Mouse (Mus musculus) retina, postnatal 7 days (tissue): ENCODE data around the gene Mrps11.
A peak's percentile ranks its signal among the peaks of the same experiment; 100 is the strongest.

ENCODE experiments used
- DNase-seq: peaks from one replicate; pipeline ENCODE4 v3.0.0-alpha.2; 2012; ENCODE audit warnings: low read depth, low spot score

Gene Mrps11

GRCm38 (mm10) chr7:78782639-78783581 is at the start of gene Mrps11, which contains the start of gene Mrpl46:
Gene Mrps11, plus strand, starts transcription at chr7:78783119.
Gene Mrpl46, minus strand, starts transcription at chr7:78783531.
- peak; percentile 85 for DNase-seq

- DNase-seq, result no peak
Observed at GRCm38 (mm10) chr7:78737196-78737595, 45.7 kb upstream of the Mrps11 start.

GRCm38 (mm10) chr7:78737614-78738210 is 45.2 kb upstream of the Mrps11 start, which contains the start of gene Ntrk3:
Gene Ntrk3, minus strand, starts transcription at chr7:78738012.
- DNase-seq, result no peak

- no peak for DNase-seq
Observed at GRCm38 (mm10) chr7:78739351-78740000, 43.4 kb upstream of the Mrps11 start.

GRCm38 (mm10) chr7:78743731-78744385 is 39.1 kb upstream of the Mrps11 start:
- DNase-seq, result no peak

GRCm38 (mm10) chr7:78752961-78753360 is 30.0 kb upstream of the Mrps11 start:
- no peak for DNase-seq

- no peak for DNase-seq
Observed at GRCm38 (mm10) chr7:78753752-78754457, 29.0 kb upstream of the Mrps11 start.

GRCm38 (mm10) chr7:78754458-78755000 is 28.4 kb upstream of the Mrps11 start:
- no peak for DNase-seq

- no peak for DNase-seq
Observed at GRCm38 (mm10) chr7:78763801-78764200, 19.1 kb upstream of the Mrps11 start.

- peak; percentile 77 for DNase-seq
Observed at GRCm38 (mm10) chr7:78765215-78765631, 17.7 kb upstream of the Mrps11 start.

- peak; percentile 75 for DNase-seq
Observed at GRCm38 (mm10) chr7:78766019-78766683, 16.8 kb upstream of the Mrps11 start.

- no peak for DNase-seq
Observed at GRCm38 (mm10) chr7:78767929-78768531, 14.9 kb upstream of the Mrps11 start.

- DNase-seq, result no peak
Observed at GRCm38 (mm10) chr7:78769075-78769652, 13.8 kb upstream of the Mrps11 start.

GRCm38 (mm10) chr7:78770936-78771335 is 12.0 kb upstream of the Mrps11 start:
- DNase-seq, result no peak

- DNase-seq, result no peak
Observed at GRCm38 (mm10) chr7:78778741-78779140, 4.2 kb upstream of the Mrps11 start.

- DNase-seq, result no peak
Observed at GRCm38 (mm10) chr7:78785906-78786305, 3.0 kb downstream of the Mrps11 start.

GRCm38 (mm10) chr7:78787793-78788380 is 5.0 kb downstream of the Mrps11 start:
- DNase-seq, result no peak

- peak; percentile 56 for DNase-seq
Observed at GRCm38 (mm10) chr7:78791359-78792222, 8.7 kb downstream of the Mrps11 start.
